Mouse (Mus musculus) lung, postnatal 36 days (tissue): ENCODE measurements at regions not wholly inside any gene's neighbourhood (a gene's known extent, or its start where the extent isn't known, plus 50 kb on each side); places are given as distances from the start of the nearest gene placed in this dataset.

ENCODE experiments used
- DNase-seq: peaks from one replicate; pipeline ENCODE4 v3.0.0; 2022; ENCODE audit warnings: mixed read lengths

DNA sequence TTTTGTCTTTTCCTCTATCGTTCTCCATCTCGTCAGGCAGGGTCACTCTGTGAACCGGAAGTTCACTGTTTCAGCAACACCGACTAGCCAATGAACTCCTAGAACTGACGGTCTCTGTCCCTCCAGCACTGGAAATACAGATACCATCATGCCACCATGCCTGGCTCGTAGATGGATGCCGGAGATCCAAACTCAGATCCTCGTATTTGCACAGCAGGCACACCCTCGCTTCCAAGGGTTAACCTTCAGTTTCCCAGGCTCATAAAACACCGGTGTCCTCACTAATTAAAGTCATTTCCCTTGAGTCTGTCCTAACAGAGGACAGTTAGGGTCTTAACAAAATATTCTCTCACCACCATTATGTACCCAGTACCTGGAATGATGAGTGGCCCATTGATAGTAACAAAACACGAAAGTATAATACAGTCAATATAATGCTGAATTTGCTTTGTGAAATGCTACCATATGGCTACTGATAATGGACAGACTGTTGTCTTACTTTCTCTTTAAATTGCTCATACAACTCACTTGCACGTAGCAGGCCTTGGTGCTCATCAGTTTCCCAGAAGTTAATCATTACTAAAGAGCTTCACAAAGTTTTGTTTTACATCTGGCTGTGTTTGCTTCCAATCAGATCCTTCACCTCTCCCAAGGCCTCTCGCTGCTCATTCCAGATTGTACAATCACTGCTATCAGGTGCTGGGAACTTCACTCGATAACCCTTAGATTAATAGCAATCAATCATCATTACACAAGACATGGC lies 52.7 kb upstream of the Ccn6 start:
- no peak for DNase-seq

DNA sequence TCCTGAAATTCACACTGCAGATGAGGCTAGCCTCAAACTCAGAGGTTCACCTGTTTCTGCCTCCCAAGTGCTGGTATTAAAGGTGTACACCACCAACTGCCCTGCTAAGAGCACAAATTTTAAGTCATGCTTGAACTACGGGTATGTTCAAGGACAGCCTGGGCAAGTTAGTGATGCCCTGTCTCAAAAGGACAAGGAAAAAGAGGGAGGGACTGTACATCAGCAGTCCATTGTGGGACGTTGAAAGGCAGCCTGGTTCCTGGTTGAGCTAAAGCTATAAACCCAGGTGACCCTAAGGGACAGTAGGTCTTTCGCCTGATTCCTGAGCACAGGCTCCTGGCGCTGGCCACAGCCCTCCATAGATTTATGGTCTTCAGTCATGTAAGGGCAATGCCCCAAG lies 51.0 kb upstream of the Ccn6 start:
- no peak for DNase-seq
